Mouse (Mus musculus) G1E (cell line): ENCODE data around the gene Ovol3. TPM values are rescaled to one million over a fixed set of nuclear protein-coding genes. Genes with fewer than 3 reads are reported as not detected.
A peak's percentile ranks its signal among the peaks of the same experiment; 100 is the strongest.
"Not testable (repeated sequence)": the region's sequence is repeated elsewhere in the genome, so short reads cannot be mapped to it uniquely, and the experiment has no call there.

Source experiments
- ATAC-seq: 2 replicates; pipeline ENCODE4 v1.8.0; 2016; ENCODE audit warnings: mild to moderate bottlenecking; ENCODE audit not compliant: insufficient number of reproducible peaks, poor library complexity, low FRiP score, severe bottlenecking; ENCODE audit errors: extremely low read depth
- DNase-seq: peaks from one replicate; pipeline ENCODE4 v3.0.0; 2012; ENCODE audit warnings: low spot score
- H3K27me3 ChIP-seq: 2 replicates; pipeline ENCODE4 v1.6.1; 2012; ENCODE audit warnings: mild to moderate bottlenecking, low read length, inconsistent platforms; ENCODE audit not compliant: insufficient read depth
- H3K36me3 ChIP-seq: replicated peaks from 2 replicates; pipeline ENCODE3; 2012; ENCODE audit warnings: mild to moderate bottlenecking, inconsistent platforms
- H3K4me1 ChIP-seq: 2 replicates; pipeline ENCODE4 v1.6.1; 2012; ENCODE audit warnings: low read depth, low read length, inconsistent platforms, mixed read lengths; ENCODE audit not compliant: insufficient read depth
- H3K4me3 ChIP-seq: 2 replicates; pipeline ENCODE4 v1.5.1; 2012; ENCODE audit warnings: low read depth, mild to moderate bottlenecking, inconsistent platforms, low read length, moderate library complexity, mixed read lengths
- H3K9me3 ChIP-seq: replicated peaks from 2 replicates; pipeline ENCODE4 v1.6.1; 2012; ENCODE audit warnings: inconsistent platforms
- CTCF ChIP-seq: IDR thresholded peaks from 2 replicates; pipeline ENCODE4 v1.5.1; 2012; ENCODE audit warnings: low read depth, low read length, inconsistent platforms, mixed read lengths
- GATA1 ChIP-seq: IDR thresholded peaks from 2 replicates; pipeline ENCODE4 v1.6.1; 2012; ENCODE audit warnings: borderline replicate concordance, low read length, inconsistent platforms, mixed read lengths
- GATA2 ChIP-seq: IDR thresholded peaks from 2 replicates; pipeline ENCODE4 v1.6.1; 2012; ENCODE audit warnings: low read depth, low read length, inconsistent platforms, borderline replicate concordance
- POLR2AphosphoS5 ChIP-seq: IDR thresholded peaks from 2 replicates; pipeline ENCODE4 v1.6.1; 2012; ENCODE audit warnings: low read depth, low read length, inconsistent platforms; ENCODE audit not compliant: insufficient replicate concordance
- TAL1 ChIP-seq: conservative IDR thresholded peaks from 2 replicates; pipeline ENCODE4 v1.6.1; 2012; ENCODE audit warnings: low read depth, low read length, inconsistent platforms, mixed read lengths
- polyA plus RNA-seq: library from polyadenylated mRNA; stranded (reverse); fragments of >175 nt; gene quantifications from 2 replicates; pipeline ENCODE4 v1.2.3, GENCODE M21; 2012
- total RNA-seq, 2 experiments: library from RNA; stranded (forward) in 1 of 2; stranded (reverse) in 1 of 2; fragments of 200-1000 nt in 1 of 2; fragments of >200 nt in 1 of 2; fragmentation: Nextera tagmentation in 1 of 2; gene quantifications; 2 replicates each; pipeline ENCODE4 v1.2.3; 2014 to 2017

The Ovol3 gene
- total and polyA plus RNA-seq, 3 experiments, result not detected

- peak; percentile 34; the same call in 1 of the 2 replicates for ATAC-seq
- peaks cover 7% of the 10 kb centered on the region for H3K27me3 ChIP-seq
- DNase-seq, result no peak
Observed at GRCm38 (mm10) chr7:30205383-30205782, 30.1 kb downstream of the Ovol3 start.

GRCm38 (mm10) chr7:30204380-30204779 lies 31.1 kb downstream of the Ovol3 start:
- Histone ChIP-seq H3K4me1 (peaks cover 9% of the 10 kb centered on the region), H3K9me3 (no peaks in the 10 kb centered on the region), H3K36me3 (no peaks in the 10 kb centered on the region), H3K27me3 (peaks cover 10% of the 10 kb centered on the region), H3K4me3 (no peak overlapping the region)
- TF ChIP-seq TAL1 (no peak), GATA1 (no peak)
- ATAC-seq (no peak), DNase-seq (no peak)

More at GRCm38 (mm10) chr7:30205383-30205782, 30.1 kb downstream of the Ovol3 start:
- Histone ChIP-seq H3K4me1 (peaks cover 9% of the 10 kb centered on the region), H3K9me3 (no peaks in the 10 kb centered on the region), H3K36me3 (no peaks in the 10 kb centered on the region), H3K4me3 (no peak overlapping the region)
- TF ChIP-seq POLR2AphosphoS5, result no peak
- no peak for TF ChIP-seq TAL1
- TF ChIP-seq CTCF, result peak; percentile 78

GRCm38 (mm10) chr7:30202895-30203690 lies 32.4 kb downstream of the Ovol3 start:
- ATAC-seq (no peak), DNase-seq (no peak)

GRCm38 (mm10) chr7:30200661-30201060 lies 34.9 kb downstream of the Ovol3 start:
- H3K27me3 ChIP-seq, ATAC-seq, H3K9me3 ChIP-seq, DNase-seq, H3K4me3 ChIP-seq, H3K36me3 ChIP-seq: not testable (repeated sequence)
- H3K4me1 ChIP-seq, result peaks cover 31% of the 10 kb centered on the region

More at GRCm38 (mm10) chr7:30202895-30203690, 32.4 kb downstream of the Ovol3 start:
- peaks cover 15% of the 10 kb centered on the region for H3K4me1 ChIP-seq
- H3K4me3 ChIP-seq, result no peak overlapping the region
- TF ChIP-seq GATA1, result no peak
- H3K36me3 ChIP-seq, result no peaks in the 10 kb centered on the region
- no peaks in the 10 kb centered on the region for H3K9me3 ChIP-seq
- H3K27me3 ChIP-seq, result peaks cover 10% of the 10 kb centered on the region

- Histone ChIP-seq H3K27me3 (peaks cover 3% of the 10 kb centered on the region; the same call in 1 of the 2 replicates), H3K4me3 (no peak overlapping the region), H3K4me1 (peaks cover 33% of the 10 kb centered on the region), H3K36me3 (peaks cover 7% of the 10 kb centered on the region), H3K9me3 (no peaks in the 10 kb centered on the region)
- DNase-seq, result no peak
- no peak for ATAC-seq
- no peak for TF ChIP-seq POLR2AphosphoS5
- no peak for TF ChIP-seq GATA2
- no peak for TF ChIP-seq TAL1
- TF ChIP-seq GATA1, result no peak
- TF ChIP-seq CTCF, result no peak
Observed at GRCm38 (mm10) chr7:30200200-30200599, 35.3 kb downstream of the Ovol3 start.

- DNase-seq, result no peak
- H3K4me1 ChIP-seq, result peaks cover 33% of the 10 kb centered on the region
- peaks cover 7% of the 10 kb centered on the region for H3K36me3 ChIP-seq
- no peak for ATAC-seq
- no peak overlapping the region for H3K4me3 ChIP-seq
- H3K27me3 ChIP-seq, result peaks cover 3% of the 10 kb centered on the region; the same call in 1 of the 2 replicates
- TF ChIP-seq GATA1, result no peak
- no peak for TF ChIP-seq GATA2
- no peak for TF ChIP-seq POLR2AphosphoS5
- TF ChIP-seq CTCF, result no peak
- TF ChIP-seq TAL1, result no peak
- H3K9me3 ChIP-seq, result no peaks in the 10 kb centered on the region
Observed at GRCm38 (mm10) chr7:30199498-30200139, 35.9 kb downstream of the Ovol3 start.
